Mouse (Mus musculus): ENCODE data around the gene Morn5. TPM values are rescaled to one million over a fixed set of nuclear protein-coding genes. Genes with fewer than 3 reads are reported as not detected.

Gene Morn5
- 0.56 TPM in 1 of 2 replicates, not detected in the other for polyA plus RNA-seq (2016; fragmentation: Nextera tagmentation; extraction: Ambion mirVana)

GRCm38 (mm10) chr2:36048748-36049566, at the start of gene Morn5, which contains the start of gene Ndufa8:
TSS of gene Morn5 (plus strand) at chr2:36049458.
TSS of gene Ndufa8 (minus strand) at chr2:36049406.
- Histone ChIP-seq H3K4me1 (peaks cover 21% of the 10 kb centered on the region), H3K9me3 (no peaks in the 10 kb centered on the region), H3K4me3 (peak within 1 kb of the TSS; percentile 86), H3K27ac (peak within 1 kb of the TSS; percentile 89), H3K27me3 (ENCODE audit: poor library complexity, severe bottlenecking) (no peaks in the 10 kb centered on the region), H3K36me3 (replicated peaks) (peaks cover 8% of the 10 kb centered on the region)
- DNase-seq (ENCODE audit: extremely low spot score, low spot score) = peak; percentile 99
- 2% methylated on average over 44 of the region's 44 CpGs for WGBS

- 68% methylated on average over 1 of the region's 1 CpGs for WGBS
- H3K27ac ChIP-seq = no peak overlapping the region
- no peaks in the 10 kb centered on the region for H3K9me3 ChIP-seq
- no peak for DNase-seq (ENCODE audit: extremely low spot score, low spot score)
- no peak overlapping the region for H3K4me3 ChIP-seq
- H3K27me3 ChIP-seq (ENCODE audit: poor library complexity, severe bottlenecking) = peaks cover 29% of the 10 kb centered on the region
- H3K36me3 ChIP-seq (replicated peaks) = no peaks in the 10 kb centered on the region
- H3K4me1 ChIP-seq = peaks cover 15% of the 10 kb centered on the region
These were observed 48.9 kb upstream of the Morn5 start for GRCm38 (mm10) chr2:36000390-36000789.

- no peak for DNase-seq (ENCODE audit: extremely low spot score, low spot score)
- Histone ChIP-seq H3K9me3 (no peaks in the 10 kb centered on the region), H3K4me3 (no peak overlapping the region), H3K36me3 (replicated peaks) (no peaks in the 10 kb centered on the region), H3K4me1 (peaks cover 15% of the 10 kb centered on the region), H3K27ac (no peak overlapping the region), H3K27me3 (ENCODE audit: poor library complexity, severe bottlenecking) (peaks cover 37% of the 10 kb centered on the region)
- 30% methylated on average over 6 of the region's 6 CpGs for WGBS
These were observed 47.1 kb upstream of the Morn5 start for GRCm38 (mm10) chr2:36002188-36002587.

DNA sequence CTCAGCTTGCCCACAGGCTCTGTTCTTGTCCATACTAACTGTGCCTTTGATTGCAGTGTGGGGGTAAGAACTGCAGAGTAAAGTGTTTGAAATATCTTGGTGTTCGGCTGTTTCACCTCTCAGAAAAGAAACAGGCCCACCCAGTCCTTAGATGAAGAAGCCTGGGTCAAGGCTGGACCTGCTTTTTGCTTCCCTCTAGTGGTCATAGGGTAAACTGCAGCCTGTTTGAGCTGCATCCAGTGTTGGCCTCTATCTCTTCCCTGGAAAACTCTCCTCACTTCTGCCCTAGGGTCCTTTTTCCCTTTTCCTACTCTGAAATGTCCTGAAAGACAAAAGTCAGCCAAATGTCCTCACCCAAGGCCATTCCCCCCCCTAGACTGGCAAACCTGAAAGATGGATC, 41.2 kb upstream of the Morn5 start:
- Histone ChIP-seq H3K36me3 (replicated peaks) (no peaks in the 10 kb centered on the region), H3K4me3 (no peak overlapping the region), H3K27ac (no peak overlapping the region), H3K9me3 (no peaks in the 10 kb centered on the region), H3K4me1 (peaks cover 25% of the 10 kb centered on the region), H3K27me3 (ENCODE audit: poor library complexity, severe bottlenecking) (peaks cover 67% of the 10 kb centered on the region)
- WGBS = 30% methylated on average over 1 of the region's 1 CpGs
- peak; percentile 58 for DNase-seq (ENCODE audit: extremely low spot score, low spot score)

GRCm38 (mm10) chr2:36009386-36009785, 39.9 kb upstream of the Morn5 start:
- peak; percentile 73 for DNase-seq (ENCODE audit: extremely low spot score, low spot score)
- Histone ChIP-seq H3K27me3 (ENCODE audit: poor library complexity, severe bottlenecking) (peaks cover 58% of the 10 kb centered on the region), H3K27ac (no peak overlapping the region), H3K9me3 (no peaks in the 10 kb centered on the region), H3K4me1 (peaks cover 21% of the 10 kb centered on the region), H3K4me3 (no peak overlapping the region), H3K36me3 (replicated peaks) (no peaks in the 10 kb centered on the region)
- WGBS = 20% methylated on average over 4 of the region's 4 CpGs

DNA sequence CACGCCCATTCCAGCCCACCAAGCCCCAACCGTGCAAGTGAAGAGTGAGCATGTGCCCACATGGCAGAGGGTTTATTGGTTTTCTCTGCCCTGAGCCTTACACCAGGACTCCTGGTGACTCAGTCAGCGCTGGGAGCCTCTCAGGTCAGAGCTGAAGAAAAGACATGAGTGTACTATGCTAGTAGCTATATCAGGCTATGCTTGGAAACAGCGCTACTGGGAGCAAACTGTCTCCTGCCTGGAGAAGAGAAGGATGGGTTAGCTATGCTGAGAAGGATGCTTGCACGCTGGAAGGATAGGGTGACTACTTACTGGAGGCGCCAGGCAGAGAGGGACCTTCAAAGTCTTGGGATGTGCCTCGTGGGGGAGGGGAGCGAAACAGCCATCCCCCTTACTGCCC, 38.7 kb upstream of the Morn5 start:
- Histone ChIP-seq H3K4me3 (peak overlapping the region; percentile 59; the same call in 1 of the 2 replicates), H3K27ac (no peak overlapping the region), H3K9me3 (no peaks in the 10 kb centered on the region), H3K4me1 (peaks cover 19% of the 10 kb centered on the region), H3K36me3 (replicated peaks) (no peaks in the 10 kb centered on the region), H3K27me3 (ENCODE audit: poor library complexity, severe bottlenecking) (peaks cover 46% of the 10 kb centered on the region)
- DNase-seq (ENCODE audit: extremely low spot score, low spot score) = no peak
- WGBS = 33% methylated on average over 8 of the region's 8 CpGs

DNA sequence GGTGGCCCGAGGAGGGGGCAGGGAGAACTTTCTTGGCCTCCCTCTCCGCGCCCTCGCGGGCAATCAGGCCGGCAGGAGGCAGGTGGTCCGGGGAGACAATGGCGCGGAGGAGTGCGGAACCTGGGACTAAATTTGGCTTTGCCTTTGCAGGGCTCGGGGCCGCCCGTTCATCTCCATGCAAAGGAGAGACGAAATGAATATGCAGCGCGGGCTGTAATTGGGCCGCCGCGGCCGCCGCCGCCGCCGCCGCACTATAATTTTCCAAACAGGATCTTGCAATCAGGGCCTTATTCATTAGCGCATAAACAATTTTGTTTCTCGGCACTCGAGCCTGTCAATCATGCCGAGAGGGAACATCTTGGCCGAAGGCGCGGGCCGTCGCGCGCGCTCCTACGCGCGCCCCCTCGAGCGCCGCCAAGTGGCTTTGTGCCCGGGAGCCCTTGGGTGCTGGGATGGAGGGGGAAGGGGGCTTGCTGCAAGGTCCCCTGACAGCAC, 37.9 kb upstream of the Morn5 start:
- H3K27ac ChIP-seq = peak overlapping the region; percentile 76
- H3K4me1 ChIP-seq = peaks cover 19% of the 10 kb centered on the region
- H3K4me3 ChIP-seq = peak overlapping the region; percentile 59
- no peaks in the 10 kb centered on the region for H3K9me3 ChIP-seq
- WGBS = under 1% methylated on average over 44 of the region's 44 CpGs
- H3K36me3 ChIP-seq (replicated peaks) = no peaks in the 10 kb centered on the region
- peak; percentile 47 for DNase-seq (ENCODE audit: extremely low spot score, low spot score)
- peaks cover 40% of the 10 kb centered on the region for H3K27me3 ChIP-seq (ENCODE audit: poor library complexity, severe bottlenecking)

- H3K9me3 ChIP-seq = no peaks in the 10 kb centered on the region
- no peak overlapping the region for H3K4me3 ChIP-seq
- peaks cover 19% of the 10 kb centered on the region for H3K4me1 ChIP-seq
- no peaks in the 10 kb centered on the region for H3K36me3 ChIP-seq (replicated peaks)
- WGBS = 74% methylated on average over 12 of the region's 12 CpGs
- H3K27me3 ChIP-seq (ENCODE audit: poor library complexity, severe bottlenecking) = peaks cover 40% of the 10 kb centered on the region
- DNase-seq (ENCODE audit: extremely low spot score, low spot score) = no peak
- no peak overlapping the region for H3K27ac ChIP-seq
These were observed 36.2 kb upstream of the Morn5 start for GRCm38 (mm10) chr2:36013010-36013409.

DNA sequence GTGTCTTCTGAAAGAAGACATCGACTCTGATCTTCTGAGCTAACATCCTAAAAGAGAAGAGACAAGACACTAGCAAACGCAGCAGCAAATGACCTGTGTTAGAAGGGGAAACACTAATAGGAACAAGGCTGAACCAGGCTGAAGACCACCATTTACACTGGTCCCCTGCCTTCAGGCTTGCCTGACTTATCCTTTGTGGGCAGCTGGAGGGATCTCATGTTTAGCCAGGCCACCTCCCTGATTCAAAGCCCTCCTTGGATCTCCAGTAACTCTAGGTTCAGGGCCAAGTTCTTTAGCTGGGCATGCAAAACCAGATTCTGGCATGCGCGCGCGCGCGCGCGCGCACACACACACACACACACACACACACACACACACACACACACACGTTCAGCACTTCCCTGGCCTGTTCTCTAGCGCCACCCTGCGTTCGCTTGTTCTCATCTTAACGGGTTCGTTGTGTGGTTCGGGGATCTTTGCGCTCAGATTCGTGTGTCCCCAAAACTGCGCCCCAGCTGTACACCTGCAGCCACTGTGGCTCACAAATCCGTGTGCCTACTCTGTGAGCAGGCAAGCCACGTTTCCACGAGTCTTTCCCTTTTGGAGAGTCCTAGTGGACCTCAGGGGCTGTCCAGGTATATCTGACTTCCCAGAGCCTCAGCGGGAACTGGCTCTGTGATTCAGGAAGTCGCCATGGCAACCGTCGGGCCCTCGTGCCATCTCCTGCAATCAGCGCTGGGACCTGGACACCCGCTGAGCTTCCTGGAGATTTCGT, 27.7 kb upstream of the Morn5 start:
- H3K9me3 ChIP-seq = no peaks in the 10 kb centered on the region
- H3K4me3 ChIP-seq = peak overlapping the region; percentile 48
- peaks cover 19% of the 10 kb centered on the region for H3K27me3 ChIP-seq (ENCODE audit: poor library complexity, severe bottlenecking)
- H3K27ac ChIP-seq = peak overlapping the region; percentile 68
- H3K4me1 ChIP-seq = peaks cover 10% of the 10 kb centered on the region
- 12% methylated on average over 32 of the region's 32 CpGs for WGBS
- no peaks in the 10 kb centered on the region for H3K36me3 ChIP-seq (replicated peaks)
- DNase-seq (ENCODE audit: extremely low spot score, low spot score) = peak; percentile 81

DNA sequence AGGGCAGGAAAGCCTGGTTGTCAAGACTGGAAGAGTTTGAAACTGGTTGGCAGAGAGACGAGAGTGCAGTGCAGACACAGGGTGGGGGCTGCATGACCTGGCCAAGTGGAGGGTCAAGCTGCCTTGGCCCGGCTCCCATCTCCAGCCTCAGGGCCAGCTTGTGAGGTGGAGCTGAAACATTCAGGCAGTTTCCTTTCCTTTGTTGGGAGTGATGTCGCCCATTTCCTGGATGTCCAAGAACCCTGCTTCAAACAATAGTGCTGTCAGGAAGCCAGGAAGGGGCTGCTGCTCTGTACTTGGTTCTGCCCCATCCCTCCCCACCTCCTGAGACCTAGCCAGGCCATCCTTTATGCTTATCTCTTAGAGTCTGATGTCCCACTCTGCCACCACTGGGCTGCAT, 26.0 kb upstream of the Morn5 start:
- Histone ChIP-seq H3K4me1 (peaks cover 10% of the 10 kb centered on the region), H3K36me3 (replicated peaks) (no peaks in the 10 kb centered on the region), H3K4me3 (no peak overlapping the region), H3K27me3 (ENCODE audit: poor library complexity, severe bottlenecking) (peaks cover 19% of the 10 kb centered on the region), H3K27ac (no peak overlapping the region), H3K9me3 (no peaks in the 10 kb centered on the region)
- DNase-seq (ENCODE audit: extremely low spot score, low spot score) = no peak
- WGBS = 67% methylated on average over 3 of the region's 3 CpGs

DNA sequence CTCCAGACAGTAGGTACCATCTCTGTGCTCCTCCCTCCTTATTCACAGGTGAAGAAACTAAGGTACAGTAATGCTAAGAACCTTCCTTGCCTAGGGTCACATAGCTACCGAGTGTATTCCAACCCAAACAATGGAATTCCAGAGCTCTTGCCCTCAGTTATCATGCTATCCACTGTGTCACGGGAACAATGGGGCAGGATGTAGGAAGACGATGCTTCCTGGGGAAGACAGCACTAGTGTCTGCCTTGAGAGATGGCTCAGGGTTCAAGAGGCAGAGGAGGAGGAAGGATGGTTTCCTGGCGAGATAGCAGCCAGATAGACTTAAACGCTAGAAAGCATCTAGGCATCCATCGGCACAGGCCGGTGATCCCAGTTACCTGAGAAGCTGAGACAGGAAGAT, 16.4 kb upstream of the Morn5 start:
- Histone ChIP-seq H3K4me1 (no peaks in the 10 kb centered on the region), H3K4me3 (no peak overlapping the region), H3K27me3 (ENCODE audit: poor library complexity, severe bottlenecking) (no peaks in the 10 kb centered on the region), H3K9me3 (no peaks in the 10 kb centered on the region; the same call in 1 of the 2 replicates), H3K36me3 (replicated peaks) (peaks cover 28% of the 10 kb centered on the region), H3K27ac (no peak overlapping the region)
- DNase-seq (ENCODE audit: extremely low spot score, low spot score) = no peak
- 75% methylated on average over 7 of the region's 7 CpGs for whole genome bisulfite sequencing

- H3K27ac ChIP-seq = no peak overlapping the region
- peaks cover 37% of the 10 kb centered on the region for H3K36me3 ChIP-seq (replicated peaks)
- H3K9me3 ChIP-seq = no peaks in the 10 kb centered on the region; the same call in 1 of the 2 replicates
- H3K4me1 ChIP-seq = no peaks in the 10 kb centered on the region
- no peaks in the 10 kb centered on the region for H3K27me3 ChIP-seq (ENCODE audit: poor library complexity, severe bottlenecking)
- 79% methylated on average over 7 of the region's 7 CpGs for WGBS
- no peak for DNase-seq (ENCODE audit: extremely low spot score, low spot score)
- no peak overlapping the region for H3K4me3 ChIP-seq
These were observed 15.3 kb upstream of the Morn5 start for GRCm38 (mm10) chr2:36033966-36034365.
